In genomic region chr7:144777805-144778204, GRCm38 (mm10) we compare ENCODE assay signal across 22 mouse cellular contexts. TPM values are rescaled to one million over a fixed set of nuclear protein-coding genes. Genes with fewer than 3 reads are reported as not detected.
DNase-seq lines count a peak whose midpoint lies in the region; ATAC-seq and TF ChIP-seq lines count a peak whose summit lies in the region.
"Had no signal": no experiment of that assay in that cellular context is flagged by ENCODE, and none has a peak within 500 bp of the region (broad histone marks: within the 10 kb centered on the region; RNA-seq: fewer than 3 reads in every experiment).

No protein-coding gene starts in this region.

- ATAC-seq in hindbrain, embryonic 14.5 days (ENCODE audit: low FRiP score) = no peak
- ATAC-seq: forebrain, embryonic 16.5 days; hindbrain, embryonic 16.5 days; inflammation-experienced regulatory T-cells, adult 6 months had no signal

- H3K4me3 ChIP-seq in hindbrain, embryonic 10.5 days = no peak overlapping the region
- H3K4me3 ChIP-seq in hindbrain, embryonic 14.5 days (replicated peaks; ENCODE audit: low read length) = no peak overlapping the region
- no peak overlapping the region for H3K4me3 ChIP-seq in C2C12 (ENCODE audit: insufficient read depth, poor library complexity, severe bottlenecking)
- H3K4me3 ChIP-seq: embryonic facial prominence, embryonic 10.5 days; erythroblast, embryonic 14.5 days; forebrain, embryonic 12.5 days; gastrocnemius, adult 2 months; heart, embryonic 12.5 days had no signal

- no peak for DNase-seq in hindbrain, embryonic 10.5 days (ENCODE audit: low spot score)
- no peak for DNase-seq in hindbrain, embryonic 14.5 days (ENCODE audit: low spot score)
- DNase-seq in 3134 (ENCODE audit: extremely low read depth, insufficient read length, low spot score) = peak; percentile 28
- peak; percentile 69 for DNase-seq in fibroblast of lung, adult 2 months (ENCODE audit: low read depth)
- no peak for DNase-seq in adrenal gland, postnatal 25 days
- no peak for DNase-seq in layer of hippocampus, postnatal 10 days (ENCODE audit: low spot score in 2 of 2)
- DNase-seq: adrenal gland, adult 2 months; adrenal gland, postnatal 36 days; B cell, adult 2 months; cerebellum, adult 2 months; cerebellum, postnatal 10 days; gastrocnemius, adult 2 months; gastrocnemius, postnatal 25 days had no signal

- H3K4me1 ChIP-seq in hindbrain, embryonic 10.5 days (replicated peaks) = peaks cover 31% of the 10 kb centered on the region
- H3K4me1 ChIP-seq in hindbrain, embryonic 14.5 days (replicated peaks; ENCODE audit: control insufficient read depth, insufficient read depth, low read length) = no peaks in the 10 kb centered on the region
- H3K4me1 ChIP-seq: heart, embryonic 12.5 days had no signal

- no peaks in the 10 kb centered on the region for H3K79me2 ChIP-seq in C2C12 (ENCODE audit: control insufficient read depth, insufficient read depth)

- TF ChIP-seq CTCF in C2C12 (IDR thresholded peaks at IDR 0.05; ENCODE audit: control insufficient read depth, insufficient read depth, insufficient read length) = no peak

- peaks cover 50% of the 10 kb centered on the region for H3K27me3 ChIP-seq in hindbrain, embryonic 10.5 days (ENCODE audit: insufficient read depth, poor library complexity, severe bottlenecking)
- H3K27me3 ChIP-seq in hindbrain, embryonic 14.5 days (ENCODE audit: control insufficient read depth, insufficient read depth, low read length) = no peaks in the 10 kb centered on the region
- no peaks in the 10 kb centered on the region for H3K27me3 ChIP-seq in C2C12 (ENCODE audit: control insufficient read depth, insufficient read depth, insufficient read length)

- no peak overlapping the region for H3K9ac ChIP-seq in hindbrain, embryonic 14.5 days
- H3K9ac ChIP-seq: forebrain, embryonic 12.5 days; heart, embryonic 12.5 days had no signal

- H3K27ac ChIP-seq in hindbrain, embryonic 10.5 days = 0 out of 2 replicates have a peak overlapping the region, but pooled peaks have one; percentile 40
- no peak overlapping the region for H3K27ac ChIP-seq in hindbrain, embryonic 14.5 days
- H3K27ac ChIP-seq: embryonic facial prominence, embryonic 10.5 days; forebrain, embryonic 12.5 days; gastrocnemius, adult 2 months had no signal

- H3K4me2 ChIP-seq in hindbrain, embryonic 14.5 days (replicated peaks) = no peak overlapping the region
- H3K4me2 ChIP-seq: forebrain, embryonic 12.5 days; heart, embryonic 12.5 days had no signal

- H3ac ChIP-seq in C2C12 (ENCODE audit: control insufficient read depth, insufficient read length, low read depth) = no peak overlapping the region

- no peaks in the 10 kb centered on the region for H3K36me3 ChIP-seq in hindbrain, embryonic 10.5 days
- no peaks in the 10 kb centered on the region for H3K36me3 ChIP-seq in hindbrain, embryonic 14.5 days (replicated peaks; ENCODE audit: control insufficient read depth, insufficient read depth)
- no peaks in the 10 kb centered on the region for H3K36me3 ChIP-seq in C2C12 (ENCODE audit: control insufficient read depth, insufficient read depth)
- H3K36me3 ChIP-seq: embryonic facial prominence, embryonic 10.5 days; forebrain, embryonic 12.5 days; heart, embryonic 12.5 days had no signal

- H3K79me3 ChIP-seq in C2C12 (ENCODE audit: low read depth) = no peaks in the 10 kb centered on the region

- 50% methylated on average over 4 of the region's 4 CpGs for WGBS in hindbrain, embryonic 10.5 days
- WGBS in hindbrain, embryonic 14.5 days = 44% methylated on average over 4 of the region's 4 CpGs

- H3K9me3 ChIP-seq in hindbrain, embryonic 10.5 days = no peaks in the 10 kb centered on the region
- H3K9me3 ChIP-seq in hindbrain, embryonic 14.5 days (ENCODE audit: control insufficient read depth, low read length) = no peaks in the 10 kb centered on the region
- H3K9me3 ChIP-seq: embryonic facial prominence, embryonic 10.5 days; forebrain, embryonic 12.5 days; heart, embryonic 12.5 days had no signal

TF ChIP-seq in C2C12, 6 proteins besides CTCF, POLR2A, EP300 and RAD21:
- TF ChIP-seq MYOD1 (IDR thresholded peaks at IDR 0.05; ENCODE audit: control insufficient read depth, insufficient read length, low read depth) (peak; percentile 26), MAX (IDR thresholded peaks at IDR 0.05) (no peak), MYOG (IDR thresholded peaks at IDR 0.05; ENCODE audit: control insufficient read depth, extremely low read depth, insufficient read length) (no peak)

RNA-seq across cellular contexts. Expression of gene Ano1, which starts 26.0 kb away (rescaled TPM):
- 7.4 and 12.9 TPM in 2 replicates for polyA plus RNA-seq in hindbrain, embryonic 10.5 days (2016; fragmentation: Nextera tagmentation; extraction: Ambion mirVana)
- 4.5 and 5.6 TPM in 2 replicates for polyA plus RNA-seq in hindbrain, embryonic 14.5 days (2014; fragmentation: Nextera tagmentation; extraction: Ambion mirVana)
- 2.7 TPM for polyA plus RNA-seq in C2C12 (2012; fragmentation: generic; extraction: Trizol)
- 18.6 and 25.4 TPM in 2 replicates for total RNA-seq in adrenal gland, postnatal 25 days (2021)
- total RNA-seq in layer of hippocampus, postnatal 10 days (2021) = 1 to 10 TPM; 3.6 to 5.0 TPM
- total RNA-seq: granulocyte monocyte progenitor cell, adult 5-6 weeks had no signal
- polyA plus RNA-seq: inflammation-experienced regulatory T-cells, adult 6 months had no signal

Comparison
In these comparisons a context has a peak if more than half of its experiments do, and no peak if none do; other contexts are left out.
1. DNase-seq: peak in 3134 (single experiment) and fibroblast of lung, adult 2 months (single experiment); none in hindbrain, embryonic 10.5 days (single experiment), hindbrain, embryonic 14.5 days (single experiment), adrenal gland, postnatal 25 days (single experiment) and layer of hippocampus, postnatal 10 days (0 of 2).